Mouse (Mus musculus) spleen, adult 18-20 months (tissue): ENCODE data around the gene Mettl2.

ENCODE experiments used
- DNase-seq, 2 experiments: peaks; one replicate each; pipeline ENCODE4 v3.0.0; 2022; ENCODE audit warnings: mixed read lengths in 2 of 2

The Mettl2 gene

GRCm38 (mm10) chr11:105153068-105153833 lies 27.0 kb downstream of the Mettl2 start:
- DNase-seq, result peak in 1 of 2 experiments; percentile 6

- DNase-seq, result no peak
Measured at GRCm38 (mm10) chr11:105155915-105156314, 29.7 kb downstream of the Mettl2 start.

- no peak for DNase-seq
Measured at GRCm38 (mm10) chr11:105156748-105157267, 30.6 kb downstream of the Mettl2 start.

- no peak for DNase-seq
Measured at GRCm38 (mm10) chr11:105158047-105158446, 31.8 kb downstream of the Mettl2 start.

- no peak for DNase-seq
Measured at GRCm38 (mm10) chr11:105159673-105160360, 33.6 kb downstream of the Mettl2 start.

- no peak for DNase-seq
Measured at GRCm38 (mm10) chr11:105161411-105161810, 35.2 kb downstream of the Mettl2 start.

GRCm38 (mm10) chr11:105164516-105165510 lies 38.6 kb downstream of the Mettl2 start:
- no peak for DNase-seq

- no peak for DNase-seq
Measured at GRCm38 (mm10) chr11:105166780-105167179, 40.6 kb downstream of the Mettl2 start.

GRCm38 (mm10) chr11:105178516-105178915 lies 52.3 kb downstream of the Mettl2 start, which contains the start of gene Tlk2:
TSS of gene Tlk2 (plus strand) at chr11:105178807.
- DNase-seq, result no peak

GRCm38 (mm10) chr11:105179523-105179922 lies 53.3 kb downstream of the Mettl2 start:
- no peak for DNase-seq

- peak; percentile 34 to 40 for DNase-seq
Measured at GRCm38 (mm10) chr11:105180471-105181091, 54.4 kb downstream of the Mettl2 start.

GRCm38 (mm10) chr11:105181126-105181637 lies 55.0 kb downstream of the Mettl2 start:
- peak; percentile 87 to 90 for DNase-seq

- peak; percentile 41 to 53 for DNase-seq
Measured at GRCm38 (mm10) chr11:105181689-105182460, 55.6 kb downstream of the Mettl2 start.

GRCm38 (mm10) chr11:105182461-105182855 lies 56.2 kb downstream of the Mettl2 start:
- no peak for DNase-seq

GRCm38 (mm10) chr11:105184678-105185077 lies 58.5 kb downstream of the Mettl2 start:
- DNase-seq, result peak in 1 of 2 experiments; percentile 7
